Mouse (Mus musculus) small intestine, adult 2 months (tissue): Measurements from ENCODE around the gene Zfp420.

ENCODE experiments used
- CTCF ChIP-seq: fragments of 200-500 bp; IDR thresholded peaks from 2 replicates; pipeline ENCODE4 v1.5.1; 2012; ENCODE audit warnings: low read depth, mild to moderate bottlenecking, control low read depth, inconsistent platforms, low read length, moderate library complexity, mixed read lengths; ENCODE audit not compliant: insufficient replicate concordance, insufficient read length; ENCODE audit errors: extremely low read depth
- POLR2A ChIP-seq: fragments of 200-500 bp; IDR thresholded peaks from 2 replicates; pipeline ENCODE4 v1.6.1; 2012; ENCODE audit warnings: low read depth, mild to moderate bottlenecking, control low read depth, inconsistent platforms, low read length, moderate library complexity

GRCm38 (mm10) chr7:29874256-29874655 is 14.5 kb downstream of the Zfp420 start:
- TF ChIP-seq CTCF (no peak), POLR2A (no peak)
